Mouse (Mus musculus) neural tube, embryonic 13.5 days (tissue): Measurements from ENCODE around the gene Zscan12. TPM values are rescaled to one million over a fixed set of nuclear protein-coding genes. Genes with fewer than 3 reads are reported as not detected.

Experiments used
- microRNA-seq: library from miRNA; unstranded; fragments of <30 nt; microRNA quantifications from one replicate; pipeline ENCODE4, GENCODE M21; 2016
- polyA plus RNA-seq: library from polyadenylated mRNA; unstranded; fragments of >200 nt; fragmentation: Nextera tagmentation; extraction: Ambion mirVana; gene quantifications from 2 replicates; pipeline ENCODE4 v1.2.1, GENCODE M21; 2015

The Zscan12 gene
- polyA plus RNA-seq, 1 experiment from 2014 or later = 14.4 TPM

Small RNAs within 50 kb of the gene (microRNA-seq; reads per million reads assigned to microRNA genes)
- gene Mir6942 = not detected

Other genes with a start within 250 kb of the Zscan12 start
- gene Olfr263, start 233.2 kb upstream of the Zscan12 start, polyA plus RNA-seq = not detected in 2 replicates
- not detected in 2 replicates for gene Olfr1368, start 217.0 kb upstream of the Zscan12 start, polyA plus RNA-seq
- gene Trim27, start 183.4 kb upstream of the Zscan12 start, polyA plus RNA-seq = 82.9 and 88.9 TPM in 2 replicates
- not detected in 2 replicates for gene Gpx5, start 70.1 kb upstream of the Zscan12 start, polyA plus RNA-seq
- not detected in 2 replicates for gene Gpx6, start 50.7 kb upstream of the Zscan12 start, polyA plus RNA-seq
- gene Olfr1367, start 15.9 kb upstream of the Zscan12 start, polyA plus RNA-seq = not detected in 2 replicates
- 72.1 and 84.0 TPM in 2 replicates for gene Zkscan3, start 39.9 kb downstream of the Zscan12 start, polyA plus RNA-seq
- 3.4 and 3.9 TPM in 2 replicates for gene Pgbd1, start 78.2 kb downstream of the Zscan12 start, polyA plus RNA-seq
- gene Zscan26, start 90.9 kb downstream of the Zscan12 start, polyA plus RNA-seq = 23.5 and 27.9 TPM in 2 replicates
- gene Nkapl, start 105.7 kb downstream of the Zscan12 start, polyA plus RNA-seq = 3.2 and 3.9 TPM in 2 replicates
- gene Zkscan4, start 116.1 kb downstream of the Zscan12 start, polyA plus RNA-seq = 8.9 and 9.0 TPM in 2 replicates
- gene Gm10065, start 116.6 kb downstream of the Zscan12 start, polyA plus RNA-seq = not detected in 2 replicates
- gene AK157302, start 132.4 kb downstream of the Zscan12 start, polyA plus RNA-seq = 0.71 and 0.96 TPM in 2 replicates
- gene Gm11273, start 138.6 kb downstream of the Zscan12 start, polyA plus RNA-seq = 9.0 and 17.5 TPM in 2 replicates
- 5.2 and 5.6 TPM in 2 replicates for gene Zkscan8, start 168.3 kb downstream of the Zscan12 start, polyA plus RNA-seq
- gene Olfr1366, start 180.0 kb downstream of the Zscan12 start, polyA plus RNA-seq = 0.13 and 0.32 TPM in 2 replicates
- gene Olfr1535, start 197.1 kb downstream of the Zscan12 start, polyA plus RNA-seq = not detected in 2 replicates
- not detected in 2 replicates for gene Olfr1364, start 218.9 kb downstream of the Zscan12 start, polyA plus RNA-seq